Mouse (Mus musculus) v-Abl transformed pro-B cells (cell line): ENCODE results near the gene Angptl2.

ENCODE experiments used
- in situ Hi-C, 2 experiments: fragments of 400-800 bp; cut with MboI; formaldehyde crosslinking; loops; one replicate each; pipeline ENCODE4 v1.15.1; 2025; ENCODE audit not compliant: unreplicated experiment in 2 of 2

Gene Angptl2

DNA sequence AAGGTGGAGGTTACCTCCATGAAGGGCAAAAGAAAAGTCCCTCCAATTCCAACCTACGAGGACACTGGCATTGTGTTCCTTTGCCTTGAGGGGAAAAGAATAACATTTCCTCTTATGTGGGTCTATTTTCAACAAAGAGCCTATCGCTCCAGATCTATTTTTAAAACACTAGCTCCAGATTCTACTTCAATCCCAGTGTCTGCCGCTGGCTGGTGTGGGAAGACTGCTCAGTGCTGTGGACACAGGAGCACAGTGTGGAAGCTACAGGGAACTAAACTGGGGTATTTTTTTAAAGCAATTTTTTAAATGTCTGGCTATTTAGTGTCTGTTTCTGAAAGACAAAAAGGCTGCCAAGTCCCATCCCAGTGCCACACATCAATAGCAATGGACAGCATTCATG, 49.9 kb downstream of the Angptl2 start:
- in situ Hi-C loops, result no loop called here

DNA sequence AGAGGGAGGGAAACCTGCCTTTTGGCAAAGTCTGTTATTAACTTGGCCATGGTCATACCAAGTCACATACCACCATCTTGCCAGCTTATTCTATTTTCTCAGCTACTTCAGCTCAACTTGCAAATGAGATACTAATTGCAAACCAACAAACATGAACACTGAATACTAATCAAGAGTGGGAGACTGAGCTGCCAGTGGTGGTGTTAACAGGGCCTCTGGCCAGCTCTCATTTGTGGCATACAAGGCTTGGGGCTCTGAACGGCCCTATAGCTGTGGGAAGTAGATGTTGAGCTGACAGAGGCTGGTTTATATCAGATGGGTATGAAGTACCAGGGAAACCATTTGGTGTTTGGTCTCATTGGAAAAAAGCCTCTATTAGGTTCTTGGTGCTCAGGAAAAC, 51.2 kb downstream of the Angptl2 start:
- in situ Hi-C loops, result no loop called here

DNA sequence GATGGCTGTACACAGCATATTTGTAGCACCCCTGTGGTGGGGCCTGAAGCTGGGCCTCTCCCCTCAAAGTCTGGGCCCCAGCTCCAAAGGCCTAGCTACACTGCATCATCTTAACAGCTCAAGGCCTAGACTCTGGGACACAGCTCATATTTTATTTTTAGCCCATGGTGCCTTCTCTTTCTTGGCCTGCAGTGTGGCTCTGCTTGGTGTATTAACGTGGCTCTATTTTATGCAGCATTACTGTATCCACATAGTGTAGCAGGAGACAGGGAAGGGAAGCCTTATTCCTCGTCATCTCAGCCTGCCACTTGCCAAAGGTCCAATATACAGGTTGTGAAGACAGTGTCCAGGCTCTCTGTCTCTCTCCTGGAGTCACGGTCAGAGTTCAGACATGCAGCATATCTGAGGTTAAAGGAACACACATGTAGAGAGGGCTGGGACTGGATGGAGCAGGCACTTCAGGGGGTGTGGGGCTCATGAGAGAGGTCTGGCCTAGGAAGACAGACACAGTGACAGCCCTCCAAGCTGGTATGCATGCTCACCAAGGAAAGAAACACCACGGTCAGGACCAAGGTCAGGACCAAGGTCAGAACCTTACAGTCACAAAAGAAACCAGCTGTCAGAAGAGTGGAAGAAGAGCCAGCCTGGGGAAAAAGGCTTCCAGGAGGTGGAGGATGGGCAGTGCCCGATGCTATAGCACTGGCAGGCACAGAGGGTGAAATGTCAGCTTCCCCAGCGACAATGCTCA, 52.7 kb downstream of the Angptl2 start:
- in situ Hi-C loops, result no loop called here

DNA sequence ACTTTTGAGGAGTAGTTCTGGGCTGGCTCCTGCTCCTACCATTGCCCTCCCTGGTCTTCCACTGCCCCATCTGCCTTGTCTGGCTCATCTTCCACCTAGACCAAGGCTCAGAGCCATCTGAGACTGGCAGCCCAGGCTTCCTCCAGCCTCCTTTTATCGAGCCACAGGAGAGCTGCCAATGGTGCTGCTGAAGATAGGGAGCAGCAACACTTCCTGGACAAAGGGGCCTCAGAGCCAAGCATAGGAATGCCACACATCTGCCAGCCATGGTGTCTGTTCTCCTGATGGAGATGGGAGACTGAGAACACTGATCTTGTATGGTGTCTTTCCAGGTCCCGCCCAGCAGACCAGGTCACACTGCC, 53.2 kb downstream of the Angptl2 start:
- in situ Hi-C loops, result no loop called here

DNA sequence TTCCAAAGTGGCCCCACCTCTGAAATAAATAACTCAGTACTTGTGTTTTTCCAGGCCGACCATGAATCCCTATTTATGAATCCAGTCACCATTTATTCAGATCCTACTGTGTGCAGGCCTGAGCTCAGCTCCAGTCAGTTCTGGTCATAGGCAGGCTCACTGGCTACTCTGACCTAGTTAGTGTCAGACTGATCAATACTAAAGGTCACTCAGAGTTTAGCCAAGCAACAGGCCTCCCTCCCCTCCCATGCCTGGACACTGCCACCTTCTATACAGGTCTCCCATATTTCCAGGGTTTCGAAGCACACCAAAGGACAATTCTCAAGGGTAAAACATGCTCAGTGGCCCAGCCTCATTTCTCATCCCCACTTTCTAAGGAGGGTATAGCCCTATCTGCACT, 54.7 kb downstream of the Angptl2 start:
- in situ Hi-C loops, result no loop called here

DNA sequence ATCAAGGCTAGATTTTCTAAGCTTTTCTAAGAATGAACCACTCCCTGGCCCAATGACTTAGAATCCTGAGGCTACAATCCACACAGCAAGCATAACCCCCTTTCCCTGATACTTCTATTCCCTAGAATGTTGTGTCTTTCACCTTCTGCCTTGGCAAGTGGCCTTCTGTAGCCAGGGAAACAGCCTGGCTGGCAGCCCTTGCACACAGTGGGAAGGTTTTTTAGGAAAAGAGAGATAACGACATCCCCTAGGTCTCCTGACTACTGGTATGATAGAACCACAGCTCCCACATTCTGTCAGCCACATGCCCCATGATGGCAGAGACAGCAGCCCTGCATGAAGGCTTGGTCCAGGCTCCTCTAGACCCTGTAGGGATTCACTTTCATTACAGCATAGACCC, 55.6 kb downstream of the Angptl2 start:
- in situ Hi-C loops, result no loop called here

DNA sequence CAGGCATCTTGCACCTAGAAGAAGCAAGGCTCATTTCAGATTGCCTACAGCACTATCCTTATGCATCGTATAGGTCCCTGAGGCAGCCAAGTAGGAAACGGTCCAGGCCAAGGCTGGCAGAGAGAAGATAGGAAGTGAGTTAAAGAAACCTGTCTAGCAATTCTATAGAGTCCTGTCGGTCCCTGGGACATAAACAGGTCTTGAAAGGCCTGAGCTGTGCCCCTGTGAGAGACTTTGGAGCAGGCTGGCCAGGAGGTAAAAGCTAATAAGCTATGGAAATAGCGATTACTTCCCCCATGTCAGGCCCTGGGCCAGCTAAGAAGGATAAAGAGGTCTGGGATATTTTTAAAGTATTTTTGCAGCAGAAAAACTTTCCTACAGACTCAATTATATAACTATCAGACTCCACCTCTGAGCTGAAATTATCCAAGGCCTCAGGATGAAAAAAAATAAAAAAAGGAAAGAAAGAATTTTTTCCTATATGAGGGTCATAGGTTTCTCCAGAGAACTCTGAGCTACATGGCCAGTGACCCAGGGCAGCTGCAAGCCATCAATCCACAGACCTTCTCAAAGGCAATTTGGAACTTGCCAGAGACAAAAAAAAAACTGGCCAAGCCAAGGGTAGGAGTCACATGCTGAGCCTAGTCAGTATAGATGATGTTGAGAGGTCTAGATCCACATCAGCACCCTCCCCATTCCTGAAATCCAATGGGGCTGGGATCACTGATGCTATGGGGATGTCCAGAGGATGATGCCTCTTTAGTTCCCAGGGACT, 57.0 kb downstream of the Angptl2 start:
- in situ Hi-C loops, result no loop called here

DNA sequence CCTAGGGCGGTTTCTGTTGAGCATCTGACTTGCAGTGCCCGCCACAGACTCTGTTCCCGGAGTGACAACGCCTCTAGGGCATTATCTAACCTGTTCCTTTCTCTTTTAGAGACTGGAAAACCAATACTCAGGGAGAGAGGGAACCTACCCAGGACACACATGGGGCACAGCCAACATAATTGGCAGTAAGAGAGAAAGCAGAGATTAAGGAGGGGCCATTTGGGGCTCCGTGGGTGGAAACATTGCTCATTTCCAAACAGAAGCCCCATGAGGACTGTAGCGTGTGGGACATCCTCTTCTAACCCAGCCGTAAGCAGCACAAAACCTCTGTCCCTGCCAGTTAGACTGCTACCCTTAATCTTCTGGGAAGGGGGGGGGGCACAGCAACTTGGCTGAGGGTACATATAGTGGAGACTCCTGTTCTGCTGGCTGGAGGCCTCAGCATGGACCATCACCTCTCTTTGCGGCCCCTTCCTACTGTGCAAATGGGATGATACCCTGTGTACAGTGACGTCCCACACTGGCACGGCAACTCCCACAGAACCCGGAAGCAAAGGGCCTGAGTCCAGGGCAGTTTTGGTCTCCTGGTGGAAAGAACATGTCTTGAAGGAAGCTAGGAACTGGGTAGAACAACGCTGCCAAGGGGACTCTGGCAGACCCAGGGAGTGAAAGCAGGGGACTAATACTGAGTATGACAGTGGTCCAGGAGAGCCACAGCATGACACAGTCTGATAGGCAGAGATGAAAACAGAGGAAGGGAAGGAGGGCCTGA, 59.0 kb downstream of the Angptl2 start:
- in situ Hi-C loops, result no loop called here

DNA sequence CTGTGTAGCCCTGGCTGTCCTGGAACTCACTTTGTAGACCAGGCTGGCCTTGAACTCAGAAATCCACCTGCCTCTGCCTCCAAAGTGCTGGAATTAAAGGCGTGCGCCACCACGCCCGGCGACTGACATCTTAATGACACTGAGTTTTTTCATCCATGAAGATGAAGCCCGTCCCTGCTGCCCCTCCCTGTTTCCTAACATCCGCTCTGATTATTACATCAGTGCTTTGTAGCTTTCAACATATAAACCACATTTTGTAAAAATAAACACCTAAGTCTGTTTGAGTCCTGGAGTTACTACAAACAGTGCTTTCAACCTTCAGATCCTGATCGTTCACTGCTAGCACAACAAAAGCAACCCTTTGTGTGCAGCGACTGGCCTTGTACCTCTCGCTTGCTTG, 63.9 kb downstream of the Angptl2 start:
- in situ Hi-C loops, result no loop called here

DNA sequence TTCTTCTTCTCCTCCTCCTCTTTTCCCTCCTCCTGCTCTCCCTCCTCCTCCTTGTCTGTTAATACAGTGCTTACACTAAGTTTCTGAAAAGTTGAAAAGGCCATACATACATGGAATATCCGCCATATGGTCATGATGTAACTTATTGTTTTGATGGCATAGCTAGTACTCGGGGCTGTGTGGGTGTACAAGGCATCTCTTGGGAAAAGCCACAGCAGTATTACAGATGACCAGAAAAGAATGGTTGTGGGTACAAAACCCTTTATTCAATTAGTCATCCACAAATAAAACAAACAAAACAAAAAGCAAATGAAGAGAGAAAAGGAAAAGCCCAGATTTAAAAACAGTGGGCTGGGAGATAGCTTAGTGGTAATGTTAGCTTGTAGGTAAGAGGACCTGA, 64.7 kb downstream of the Angptl2 start:
- in situ Hi-C loops, result no loop called here

DNA sequence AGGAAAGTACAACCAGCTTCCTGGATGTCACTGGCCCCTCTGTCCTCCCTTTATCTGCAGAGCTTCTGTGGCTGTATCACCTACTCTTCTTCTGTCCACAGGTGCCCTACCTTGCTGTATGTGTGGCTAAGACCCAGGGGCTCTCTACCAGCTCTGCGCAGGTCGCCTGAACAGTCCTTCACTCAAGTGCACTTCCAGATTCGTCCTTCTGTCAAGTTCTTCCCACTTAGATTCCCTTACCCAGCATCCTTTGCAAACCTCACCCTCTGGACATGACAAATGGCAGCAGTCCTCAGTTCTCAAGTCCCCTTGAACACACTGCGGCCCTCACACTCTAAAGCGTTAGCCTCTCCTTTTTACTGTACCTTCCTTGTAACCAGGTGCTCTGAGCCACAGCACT, 65.9 kb downstream of the Angptl2 start:
- in situ Hi-C loops, result no loop called here

DNA sequence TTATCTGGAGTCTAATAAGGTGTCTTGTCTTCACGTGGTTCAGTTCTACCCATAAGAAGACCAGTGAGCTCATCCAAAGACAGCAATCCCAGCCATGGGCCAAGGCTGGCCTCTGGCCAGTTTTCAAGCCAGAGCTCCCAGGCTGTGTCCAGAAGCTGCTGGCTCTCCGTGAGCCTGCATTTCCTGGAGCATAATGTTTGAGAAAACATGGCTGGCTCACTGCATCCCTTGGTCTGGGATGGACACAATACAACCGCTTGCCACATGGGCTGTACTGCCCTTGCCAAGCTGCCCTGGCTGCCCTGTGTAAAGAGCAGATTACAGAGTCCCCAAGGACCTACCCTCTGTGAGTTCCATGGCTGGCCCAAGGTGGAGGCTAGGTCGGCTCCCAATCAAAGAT, 67.0 kb downstream of the Angptl2 start:
- in situ Hi-C loops, result no loop called here

DNA sequence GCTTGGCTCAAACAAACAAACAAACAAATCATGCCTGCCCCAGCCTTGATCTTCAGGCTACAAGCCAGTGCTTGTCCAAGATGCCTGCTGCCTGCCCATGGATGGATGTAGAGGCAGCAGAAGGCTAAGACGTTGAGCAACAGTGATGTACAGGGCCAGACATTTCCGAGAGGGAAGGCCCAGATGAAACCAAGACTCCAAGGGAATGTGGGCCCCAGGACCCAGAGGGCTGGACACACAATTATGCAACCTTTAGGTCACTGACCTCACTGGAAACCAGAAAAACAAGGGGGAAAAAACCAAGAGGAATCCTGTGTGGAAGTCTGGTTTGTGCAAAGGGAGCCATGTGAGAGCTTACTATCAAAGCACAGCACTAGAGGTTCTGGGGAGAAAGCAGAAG, 67.8 kb downstream of the Angptl2 start:
- in situ Hi-C loops, result no loop called here

DNA sequence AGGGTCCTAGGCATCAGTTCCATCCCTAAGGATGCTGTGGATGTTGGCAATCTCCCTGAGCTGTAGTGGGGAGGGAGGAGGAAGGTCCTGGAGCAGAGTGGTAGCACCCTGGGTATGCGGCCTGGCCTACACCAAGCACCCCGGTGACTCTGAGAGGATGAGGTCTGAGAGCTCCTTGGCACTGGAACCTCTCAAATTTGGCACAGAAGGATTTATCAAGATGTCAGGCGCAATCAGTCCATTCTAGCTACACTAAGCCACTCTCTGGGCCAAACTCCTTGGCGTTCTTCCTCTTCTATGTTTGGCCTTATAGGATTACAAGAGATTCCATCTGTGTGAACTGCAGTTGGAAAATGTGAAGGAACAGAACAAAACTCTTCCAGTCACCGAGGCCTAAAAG, 73.0 kb downstream of the Angptl2 start:
- in situ Hi-C loops, result no loop called here

DNA sequence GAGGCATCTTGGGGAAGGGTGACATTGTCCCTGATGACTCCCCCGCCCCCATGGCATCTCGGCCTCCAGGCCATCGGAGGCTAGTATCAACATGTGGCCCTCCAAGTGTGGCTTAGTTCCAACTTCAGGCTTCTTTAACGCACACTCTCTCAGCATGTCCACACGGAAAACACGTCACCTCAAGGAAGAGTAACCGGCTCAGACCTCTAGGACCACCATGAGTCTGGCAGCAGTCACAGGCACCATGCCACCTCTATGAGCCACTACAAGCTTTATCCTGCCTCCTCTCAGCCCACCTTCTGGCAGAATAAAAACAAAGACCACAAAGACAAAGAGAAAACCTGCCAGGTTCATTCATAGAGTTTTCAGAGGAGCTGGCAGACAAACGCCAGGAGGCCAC, 74.6 kb downstream of the Angptl2 start:
- in situ Hi-C loops, result no loop called here

DNA sequence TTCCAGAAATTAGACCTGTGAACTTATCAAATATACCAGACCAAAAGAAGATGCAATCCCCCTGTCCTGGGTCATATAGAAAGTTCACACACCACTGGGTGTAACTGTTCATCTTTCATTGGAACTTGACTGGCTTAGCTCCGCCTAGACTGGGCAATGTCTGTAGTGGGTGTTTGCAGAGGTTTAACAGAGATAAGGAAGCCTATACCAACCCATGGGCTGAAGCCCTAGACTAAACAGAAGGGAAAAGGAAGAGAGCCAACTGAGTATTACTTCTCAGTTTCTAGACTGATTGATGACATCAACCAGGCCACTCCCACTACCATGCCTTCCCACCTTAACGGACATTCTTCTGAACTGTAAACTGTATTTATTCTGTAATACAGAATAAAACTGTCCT, 76.2 kb downstream of the Angptl2 start:
- in situ Hi-C loops, result no loop called here

DNA sequence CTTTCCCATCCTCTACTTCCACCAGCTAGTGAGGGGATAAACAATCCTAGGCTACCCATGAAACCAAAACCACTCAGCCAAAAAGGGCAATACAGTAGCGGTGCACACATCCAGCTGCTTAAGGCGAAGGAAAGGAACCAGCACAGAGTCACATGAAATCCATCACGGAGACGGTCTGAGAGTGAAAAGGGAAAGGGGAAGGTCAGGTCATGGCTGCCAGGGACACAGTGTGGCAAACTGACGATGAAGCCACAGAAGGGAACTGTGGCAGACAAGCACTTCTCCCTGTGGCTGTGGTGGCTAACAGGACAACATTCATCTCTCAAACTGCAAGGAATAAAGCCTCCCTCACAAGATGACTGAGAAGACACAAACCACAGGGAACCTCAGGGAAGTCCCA, 79.2 kb downstream of the Angptl2 start:
- in situ Hi-C loops, result no loop called here
